Mouse (Mus musculus) R1 (cell line): ENCODE data around the gene Sdad1.

Experiments used
- DNase-seq: peaks from one replicate; pipeline ENCODE4 v3.0.0-alpha.2; 2018; ENCODE audit warnings: low read depth, low spot score

Sdad1 gene

GRCm38 (mm10) chr5:92240769-92241168, 69.5 kb downstream of the Sdad1 start:
- DNase-seq: no peak

GRCm38 (mm10) chr5:92239333-92240232, 70.7 kb downstream of the Sdad1 start:
- DNase-seq: peak; percentile 88

GRCm38 (mm10) chr5:92234939-92235557, 75.2 kb downstream of the Sdad1 start:
- DNase-seq: no peak
